Mouse (Mus musculus) liver, embryonic 13.5 days (tissue): ENCODE measurements around the gene Atp4a. TPM values are rescaled to one million over a fixed set of nuclear protein-coding genes. Genes with fewer than 3 reads are reported as not detected.

ENCODE experiments used
- ATAC-seq: fragments of 200-750 bp; cut with Nextera tagmentation; 2 replicates; pipeline ENCODE4 v1.8.0; 2017; ENCODE audit warnings: low read depth, mild to moderate bottlenecking, moderate number of reproducible peaks, moderate library complexity
- DNase-seq: peaks from one replicate; pipeline ENCODE4 v3.0.0; 2022
- H3K27ac ChIP-seq: fragments of 300-500 bp; sonication (generic); 2 replicates; pipeline ENCODE4 v1.5.1; 2015; ENCODE audit warnings: moderate library complexity, mild to moderate bottlenecking, inconsistent platforms
- H3K27me3 ChIP-seq: fragments of 300-500 bp; sonication (generic); 2 replicates; pipeline ENCODE4 v1.6.1; 2015; ENCODE audit warnings: mild to moderate bottlenecking, inconsistent platforms
- H3K36me3 ChIP-seq: fragments of 300-500 bp; sonication (generic); 2 replicates; pipeline ENCODE4 v1.6.1; 2015; ENCODE audit warnings: mild to moderate bottlenecking, inconsistent platforms
- H3K4me1 ChIP-seq: fragments of 300-500 bp; sonication (generic); replicated peaks from 2 replicates; pipeline ENCODE4 v1.6.1; 2015; ENCODE audit warnings: inconsistent platforms
- H3K4me2 ChIP-seq: fragments of 300-500 bp; sonication (generic); 2 replicates; pipeline ENCODE4 v1.6.1; 2015; ENCODE audit warnings: inconsistent platforms, mild to moderate bottlenecking, moderate library complexity
- H3K4me3 ChIP-seq: fragments of 300-500 bp; sonication (generic); replicated peaks from 2 replicates; pipeline ENCODE4 v1.5.1; 2015; ENCODE audit warnings: mild to moderate bottlenecking, inconsistent platforms
- H3K9ac ChIP-seq: fragments of 300-500 bp; sonication (generic); 2 replicates; pipeline ENCODE4 v1.6.1; 2015; ENCODE audit warnings: mild to moderate bottlenecking, inconsistent platforms
- H3K9me3 ChIP-seq: fragments of 300-500 bp; sonication (generic); replicated peaks from 2 replicates; pipeline ENCODE4 v1.6.1; 2016; ENCODE audit warnings: inconsistent platforms
- WGBS: fragments of 180-500 bp; shearing (Covaris S2); methylation state at CpG from one replicate; pipeline ENCODE4 v1.1.7; 2015; ENCODE audit not compliant: insufficient replicate concordance; 5-methylcytosine and 5-hydroxymethylcytosine counted together
- polyA plus RNA-seq: library from polyadenylated mRNA; unstranded; fragments of >200 nt; fragmentation: Nextera tagmentation; extraction: Ambion mirVana; gene quantifications from 2 replicates; pipeline ENCODE4 v1.2.1, GENCODE M21; 2015

Gene Atp4a
- 1.1 and 1.7 TPM in 2 replicates for polyA plus RNA-seq

DNA sequence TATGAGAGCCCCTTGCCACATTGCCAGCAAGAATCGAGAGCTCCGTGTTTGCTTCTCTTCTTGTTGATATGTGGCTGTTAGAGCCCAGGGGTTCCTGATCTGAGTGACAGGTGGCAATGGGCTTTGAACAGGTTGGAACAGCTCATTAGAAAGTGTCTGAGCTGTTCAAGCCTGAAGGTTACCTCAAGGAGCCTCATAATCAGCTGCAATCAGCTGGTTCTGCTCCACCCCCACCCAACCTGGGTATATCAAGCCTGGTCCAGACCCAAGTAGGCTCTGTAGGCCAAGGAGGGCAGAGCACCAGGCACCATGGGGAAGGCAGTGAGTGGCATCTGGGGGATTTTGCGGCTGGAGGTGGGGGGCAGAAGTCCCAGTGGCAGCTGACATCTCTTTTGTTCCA, at the start of gene Atp4a:
TSS of gene Atp4a (plus strand) at position 268 of the 400 bp plus-strand sequence.
- DNase-seq (no peak), ATAC-seq (no peak)
- H3K4me2 ChIP-seq = no peak within 1 kb of the TSS
- no peaks in the 10 kb centered on the region for H3K36me3 ChIP-seq
- 62% methylated on average over 3 of the region's 3 CpGs for WGBS
- H3K9ac ChIP-seq = no peak within 1 kb of the TSS
- peaks cover 35% of the 10 kb centered on the region for H3K27me3 ChIP-seq
- no peak within 1 kb of the TSS for H3K4me3 ChIP-seq
- peaks cover 23% of the 10 kb centered on the region for H3K4me1 ChIP-seq
- H3K9me3 ChIP-seq = no peaks in the 10 kb centered on the region
- no peak within 1 kb of the TSS for H3K27ac ChIP-seq

DNA sequence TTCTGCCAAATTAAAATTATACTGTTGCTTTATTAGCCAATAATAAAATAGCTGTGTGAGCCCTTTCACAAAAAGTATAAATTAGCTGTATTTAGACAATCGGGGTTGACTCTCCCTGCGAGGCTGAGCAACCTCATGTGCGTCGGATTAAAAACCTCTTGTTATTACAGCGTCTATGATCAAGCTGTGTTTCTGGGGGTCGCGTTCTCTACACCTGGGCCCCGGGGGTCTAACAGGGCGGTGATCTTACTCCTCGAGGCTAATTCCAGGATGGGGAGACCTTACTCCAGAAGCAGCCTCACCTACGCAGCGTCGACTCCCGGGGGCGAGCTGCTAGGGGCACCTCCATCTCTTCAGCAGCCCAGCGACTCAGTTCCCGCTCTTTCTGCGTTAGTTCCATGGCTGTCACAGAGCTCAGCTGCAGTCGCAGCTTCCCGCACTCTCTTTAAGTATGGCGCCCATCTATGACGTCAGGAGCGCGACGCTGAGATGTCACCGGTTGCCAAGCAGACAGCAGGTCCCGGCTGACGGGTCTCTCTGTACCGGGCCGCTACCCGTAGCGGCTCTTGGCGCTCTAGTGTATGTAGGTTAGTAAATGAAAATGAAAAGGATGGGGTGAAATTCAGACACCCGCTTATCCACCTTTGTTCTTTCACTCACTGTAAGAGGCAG, 47.3 kb upstream of the Atp4a start, which contains the start of gene Haus5:
TSS of gene Haus5 (minus strand) at position 466 of the 672 bp plus-strand sequence.
- Histone ChIP-seq H3K9me3 (no peaks in the 10 kb centered on the region), H3K36me3 (peaks cover 38% of the 10 kb centered on the region), H3K27me3 (no peaks in the 10 kb centered on the region), H3K4me1 (peaks cover 21% of the 10 kb centered on the region), H3K9ac (peak within 1 kb of the TSS; percentile 87), H3K4me2 (peak within 1 kb of the TSS; percentile 87), H3K4me3 (peak within 1 kb of the TSS; percentile 80), H3K27ac (peak within 1 kb of the TSS; percentile 76)
- ATAC-seq (peak; percentile 90), DNase-seq (peak; percentile 80)
- WGBS = under 1% methylated on average over 34 of the region's 34 CpGs

DNA sequence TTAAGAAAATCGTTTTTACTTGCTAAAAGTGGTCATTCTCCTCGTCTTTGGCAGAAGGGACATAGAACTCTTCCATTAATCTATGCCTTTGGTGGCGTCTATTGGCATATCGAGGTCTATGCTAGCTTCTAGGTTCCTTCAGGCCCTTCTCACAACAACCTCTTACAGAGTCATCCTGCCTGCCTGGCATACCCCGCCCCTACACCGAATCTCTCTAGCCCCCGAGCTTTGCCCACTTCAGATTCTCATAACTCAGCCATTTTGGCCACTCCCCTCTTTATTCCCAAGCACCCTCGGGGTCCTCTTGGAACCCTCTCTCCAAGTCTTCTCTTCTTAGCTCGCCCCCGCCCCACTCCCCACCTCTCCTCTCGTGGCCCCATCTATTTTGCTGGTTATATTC, 46.7 kb upstream of the Atp4a start:
- Histone ChIP-seq H3K4me1 (peaks cover 21% of the 10 kb centered on the region), H3K27ac (peak overlapping the region; percentile 76; the same call in 1 of the 2 replicates), H3K9me3 (no peaks in the 10 kb centered on the region), H3K4me2 (peak overlapping the region; percentile 87), H3K27me3 (no peaks in the 10 kb centered on the region), H3K9ac (peak overlapping the region; percentile 87), H3K36me3 (peaks cover 32% of the 10 kb centered on the region), H3K4me3 (peak overlapping the region; percentile 80)
- 8% methylated on average over 11 of the region's 11 CpGs for WGBS
- peak; percentile 48; the same call in 1 of the 2 replicates for ATAC-seq
- DNase-seq = peak; percentile 8

DNA sequence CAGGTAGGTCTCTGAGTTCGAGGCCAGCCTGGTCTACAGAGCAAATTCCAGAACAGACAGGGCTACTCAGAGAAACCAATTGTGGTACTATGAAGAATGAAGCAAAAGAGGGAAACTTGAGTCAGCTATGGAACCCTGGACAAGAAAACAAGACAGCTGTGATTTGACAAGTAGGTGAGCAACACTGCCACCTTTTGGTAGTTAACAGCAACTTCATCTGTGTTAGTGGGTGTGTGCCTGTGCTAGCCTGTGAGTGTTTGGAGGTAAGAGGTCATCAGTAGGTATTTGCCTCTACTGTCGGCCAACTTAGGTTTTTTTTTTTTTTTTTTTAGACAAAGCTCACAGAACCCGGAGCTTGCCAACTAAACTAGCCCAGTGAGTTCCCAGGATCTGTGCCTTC, 42.8 kb upstream of the Atp4a start:
- H3K36me3 ChIP-seq = no peaks in the 10 kb centered on the region
- no peaks in the 10 kb centered on the region for H3K9me3 ChIP-seq
- no peaks in the 10 kb centered on the region for H3K27me3 ChIP-seq
- H3K4me3 ChIP-seq = no peak overlapping the region
- no peak overlapping the region for H3K27ac ChIP-seq
- H3K4me2 ChIP-seq = no peak overlapping the region
- peaks cover 10% of the 10 kb centered on the region for H3K4me1 ChIP-seq
- no peak for DNase-seq
- H3K9ac ChIP-seq = no peak overlapping the region
- ATAC-seq = no peak
- 22% methylated on average over 3 of the region's 3 CpGs for WGBS

DNA sequence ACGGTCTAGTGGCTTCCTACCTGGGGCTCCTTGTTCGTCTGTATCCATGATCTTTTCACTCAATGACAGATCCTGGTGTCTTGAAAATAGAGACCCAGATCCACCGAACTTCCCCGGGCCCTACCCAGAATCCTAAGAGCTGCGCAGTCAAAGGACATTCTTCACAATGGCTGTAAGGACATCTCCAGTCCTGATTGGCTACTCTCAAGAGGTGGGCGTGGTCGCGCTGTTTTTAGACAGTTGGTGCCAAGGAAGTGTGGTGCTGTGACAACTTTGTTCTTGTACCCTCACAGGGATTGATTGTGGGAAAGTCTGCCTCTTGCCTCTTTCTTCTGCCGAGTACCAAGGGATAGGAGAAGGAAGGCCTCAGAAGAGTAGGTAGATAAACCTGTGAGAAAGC, 40.5 kb upstream of the Atp4a start, which contains the start of gene Pmis2:
TSS of gene Pmis2 (minus strand) at position 126 of the 400 bp plus-strand sequence.
- Histone ChIP-seq H3K4me1 (no peaks in the 10 kb centered on the region), H3K4me2 (no peak within 1 kb of the TSS), H3K9me3 (no peaks in the 10 kb centered on the region), H3K4me3 (no peak within 1 kb of the TSS), H3K36me3 (no peaks in the 10 kb centered on the region), H3K27me3 (no peaks in the 10 kb centered on the region), H3K27ac (no peak within 1 kb of the TSS), H3K9ac (no peak within 1 kb of the TSS)
- ATAC-seq = no peak
- DNase-seq = no peak
- 49% methylated on average over 9 of the region's 9 CpGs for WGBS

DNA sequence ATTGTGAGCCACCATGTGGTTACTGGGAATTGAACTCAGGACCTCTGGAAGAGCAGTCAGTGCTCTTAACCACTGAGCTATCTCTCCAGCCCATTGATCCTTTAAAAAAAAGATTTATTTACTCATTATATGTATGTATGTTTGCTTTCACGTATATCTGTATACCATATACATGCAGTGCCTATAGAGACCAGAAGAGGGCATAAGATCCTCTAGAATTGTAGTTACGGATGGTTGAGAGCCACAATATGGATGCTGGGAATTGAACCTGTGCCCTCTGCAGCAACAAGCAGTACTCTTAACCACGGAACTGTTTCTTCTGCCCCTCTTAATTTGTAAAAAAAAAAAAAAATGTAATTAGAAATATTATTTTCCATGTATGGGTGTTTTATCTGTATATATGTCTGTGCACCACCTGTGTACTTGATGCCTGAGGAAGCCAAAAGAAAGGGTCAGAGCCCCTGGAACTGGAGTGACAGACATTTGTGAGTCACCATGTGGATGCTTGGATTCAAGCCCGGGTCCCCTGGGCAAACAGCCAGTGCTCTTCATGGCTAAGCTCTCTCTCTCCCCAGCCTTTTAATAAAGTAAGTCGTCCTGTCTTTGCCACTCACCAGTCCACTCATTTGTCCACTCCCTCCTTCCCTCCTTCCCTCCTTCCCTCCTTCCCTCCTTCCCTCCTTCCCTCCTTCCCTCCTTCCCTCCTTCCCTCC, 33.6 kb upstream of the Atp4a start:
- DNase-seq = no peak

DNA sequence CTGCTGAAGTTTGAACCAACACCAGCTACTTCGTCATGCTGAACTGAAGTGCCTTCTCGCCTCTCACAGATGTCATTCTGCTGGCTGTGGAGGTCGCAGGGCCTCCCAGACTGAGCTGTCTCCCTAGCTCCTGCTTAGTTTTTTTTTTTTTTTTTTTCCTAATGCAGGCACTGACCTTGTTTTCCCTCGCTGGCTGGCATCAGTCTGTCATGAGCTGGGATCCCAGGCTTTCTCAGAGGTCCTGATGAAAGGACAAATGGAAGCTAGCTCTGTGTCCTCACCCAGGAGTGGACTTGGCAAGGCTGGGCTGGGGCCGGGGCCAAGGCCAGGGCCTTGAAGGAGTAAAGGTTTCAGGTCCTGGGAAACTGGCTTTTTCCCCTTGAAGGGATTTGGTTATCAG, 30.1 kb upstream of the Atp4a start:
- no peaks in the 10 kb centered on the region for H3K9me3 ChIP-seq
- no peak overlapping the region for H3K4me3 ChIP-seq
- no peaks in the 10 kb centered on the region for H3K4me1 ChIP-seq
- no peak overlapping the region for H3K9ac ChIP-seq
- ATAC-seq (no peak), DNase-seq (no peak)
- H3K36me3 ChIP-seq = no peaks in the 10 kb centered on the region
- WGBS = 59% methylated on average over 5 of the region's 5 CpGs
- H3K27me3 ChIP-seq = no peaks in the 10 kb centered on the region
- H3K4me2 ChIP-seq = no peak overlapping the region
- H3K27ac ChIP-seq = no peak overlapping the region

More for the DNA sequence above, 33.6 kb upstream of the Atp4a start:
- H3K4me1 ChIP-seq = no peaks in the 10 kb centered on the region
- H3K9ac ChIP-seq = no peak overlapping the region
- H3K27me3 ChIP-seq = no peaks in the 10 kb centered on the region
- H3K4me2 ChIP-seq = no peak overlapping the region
- 53% methylated on average over 5 of the region's 5 CpGs for WGBS
- H3K27ac ChIP-seq = no peak overlapping the region
- H3K36me3 ChIP-seq = no peaks in the 10 kb centered on the region
- no peak overlapping the region for H3K4me3 ChIP-seq
- ATAC-seq = no peak
- H3K9me3 ChIP-seq = no peaks in the 10 kb centered on the region

DNA sequence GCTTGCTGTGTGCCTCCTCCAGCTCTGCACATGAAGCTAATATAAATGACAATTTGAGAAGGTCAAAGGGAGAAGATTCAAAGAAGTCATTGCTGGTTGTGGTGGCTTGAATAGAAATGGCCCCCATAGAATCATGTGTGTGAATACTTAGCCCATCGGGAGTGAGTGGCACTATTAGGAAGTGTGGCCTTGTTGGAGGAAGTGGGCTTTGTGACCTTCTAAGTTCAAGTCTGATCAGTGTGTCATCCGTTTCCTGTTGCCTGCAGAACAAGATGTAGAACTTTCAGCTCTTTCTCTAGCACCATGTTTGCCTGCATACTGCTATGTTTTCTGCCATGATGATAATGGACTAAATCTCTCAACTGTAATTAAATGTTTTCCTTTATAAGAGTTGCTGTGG, 28.6 kb upstream of the Atp4a start:
- ATAC-seq = no peak
- Histone ChIP-seq H3K27ac (no peak overlapping the region), H3K9me3 (no peaks in the 10 kb centered on the region), H3K4me3 (no peak overlapping the region), H3K9ac (no peak overlapping the region), H3K27me3 (no peaks in the 10 kb centered on the region), H3K4me1 (peaks cover 8% of the 10 kb centered on the region; the same call in 1 of the 2 replicates), H3K36me3 (no peaks in the 10 kb centered on the region), H3K4me2 (no peak overlapping the region)
- 28% methylated on average over 2 of the region's 2 CpGs for WGBS
- DNase-seq = no peak

DNA sequence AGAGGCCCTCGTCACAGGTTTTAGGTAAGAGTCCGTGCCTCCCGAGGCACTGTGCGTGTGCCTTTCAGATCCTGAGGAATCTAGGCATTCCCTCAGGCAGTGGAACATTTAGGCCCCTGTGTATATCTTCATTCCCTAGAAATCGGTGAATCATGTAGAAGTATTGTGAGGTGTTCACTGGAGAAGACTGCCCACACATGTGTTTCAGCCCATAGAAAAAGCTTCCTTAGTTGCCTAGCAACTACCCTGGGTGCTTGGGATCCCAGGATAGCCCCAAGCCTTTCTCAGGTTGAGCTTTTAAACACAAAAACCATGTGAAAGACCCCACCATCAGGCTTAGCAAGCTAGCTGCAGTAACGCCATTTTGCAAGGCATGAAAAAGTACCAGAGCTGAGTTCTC, 23.7 kb upstream of the Atp4a start:
- DNase-seq (no peak), ATAC-seq (no peak)
- H3K4me3 ChIP-seq = no peak overlapping the region
- WGBS = 85% methylated on average over 6 of the region's 6 CpGs
- peaks cover 8% of the 10 kb centered on the region; the same call in 1 of the 2 replicates for H3K4me1 ChIP-seq
- no peak overlapping the region for H3K27ac ChIP-seq
- no peaks in the 10 kb centered on the region for H3K36me3 ChIP-seq
- no peaks in the 10 kb centered on the region for H3K9me3 ChIP-seq
- no peak overlapping the region for H3K9ac ChIP-seq
- H3K4me2 ChIP-seq = no peak overlapping the region
- no peaks in the 10 kb centered on the region for H3K27me3 ChIP-seq

DNA sequence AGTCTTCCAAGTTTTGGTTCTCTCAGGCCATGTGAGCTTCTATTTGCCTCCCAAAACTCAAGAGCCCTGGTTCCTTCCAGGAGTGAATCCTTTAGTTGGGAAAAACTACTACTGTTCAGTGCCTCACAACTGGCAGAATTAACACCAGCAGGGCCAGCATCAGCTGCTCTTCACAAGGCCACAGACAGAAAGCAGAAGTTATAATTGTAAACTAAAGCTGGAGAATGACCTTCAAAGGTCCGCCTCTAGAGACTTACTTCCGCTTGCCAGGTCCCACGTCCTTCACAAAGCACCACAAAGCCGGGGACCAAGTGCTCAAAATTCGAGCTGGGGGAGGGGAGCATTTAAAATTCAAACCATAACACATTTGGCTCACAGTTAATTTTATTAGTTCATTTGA, 13.9 kb upstream of the Atp4a start:
- Histone ChIP-seq H3K4me1 (peaks cover 12% of the 10 kb centered on the region), H3K4me3 (no peak overlapping the region), H3K9ac (no peak overlapping the region), H3K36me3 (no peaks in the 10 kb centered on the region), H3K27ac (no peak overlapping the region), H3K27me3 (no peaks in the 10 kb centered on the region), H3K4me2 (no peak overlapping the region), H3K9me3 (no peaks in the 10 kb centered on the region)
- no peak for ATAC-seq
- 20% methylated on average over 5 of the region's 5 CpGs for WGBS
- no peak for DNase-seq

DNA sequence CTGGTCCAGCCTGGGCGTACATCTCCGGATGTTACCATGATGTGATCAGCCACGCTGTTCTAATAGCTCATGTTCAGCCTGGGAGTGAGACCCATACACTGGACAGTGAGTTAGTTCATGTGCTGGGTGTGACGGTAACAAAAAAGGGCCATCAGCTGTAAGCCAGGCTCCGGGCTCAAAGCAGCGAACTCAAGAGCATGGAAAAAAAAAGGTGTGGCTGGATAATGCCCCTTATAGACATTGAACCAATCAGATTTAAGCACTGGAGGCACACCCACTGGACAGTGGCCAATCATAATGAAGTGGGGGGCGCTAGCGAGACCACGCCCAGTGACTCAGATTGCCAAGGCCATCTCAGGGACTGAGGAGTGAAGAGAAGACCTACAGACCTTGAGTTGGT, 13.4 kb upstream of the Atp4a start, which contains the start of gene 2200002J24Rik:
TSS of gene 2200002J24Rik (plus strand) at position 338 of the 400 bp plus-strand sequence.
- peak; percentile 55 for DNase-seq
- Histone ChIP-seq H3K4me2 (no peak within 1 kb of the TSS), H3K36me3 (no peaks in the 10 kb centered on the region), H3K9me3 (no peaks in the 10 kb centered on the region), H3K9ac (no peak within 1 kb of the TSS), H3K4me1 (peaks cover 12% of the 10 kb centered on the region), H3K4me3 (no peak within 1 kb of the TSS), H3K27ac (no peak within 1 kb of the TSS), H3K27me3 (no peaks in the 10 kb centered on the region)
- 39% methylated on average over 9 of the region's 9 CpGs for WGBS
- peak; percentile 50 for ATAC-seq
